Mouse (Mus musculus) forebrain, postnatal 0 days (tissue): ENCODE results near the gene Crebbp. TPM values are rescaled to one million over a fixed set of nuclear protein-coding genes. Genes with fewer than 3 reads are reported as not detected.
"Not testable (repeated sequence)": the region's sequence is repeated elsewhere in the genome, so short reads cannot be mapped to it uniquely, and the experiment has no call there.

Experiments
- ATAC-seq: fragments of 200-750 bp; cut with Nextera tagmentation; 2 replicates; pipeline ENCODE4 v1.8.0; 2017; ENCODE audit warnings: mild to moderate bottlenecking, moderate library complexity
- DNase-seq: peaks from one replicate; pipeline ENCODE4 v3.0.0-alpha.2; 2015
- H3K27ac ChIP-seq: fragments of 300-500 bp; sonication (generic); 2 replicates; pipeline ENCODE4 v1.5.1; 2014; ENCODE audit warnings: low read depth, mild to moderate bottlenecking, antibody characterized with exemption, low read length, moderate library complexity, mixed read lengths
- H3K27me3 ChIP-seq: fragments of 300-500 bp; sonication (generic); 2 replicates; pipeline ENCODE4 v1.6.1; 2014; ENCODE audit warnings: mild to moderate bottlenecking, low read length, mixed read lengths; ENCODE audit not compliant: insufficient read depth
- H3K36me3 ChIP-seq: fragments of 300-500 bp; sonication (generic); 2 replicates; pipeline ENCODE4 v1.6.1; 2014; ENCODE audit warnings: mild to moderate bottlenecking, moderate library complexity; ENCODE audit not compliant: insufficient read depth
- H3K4me1 ChIP-seq: fragments of 300-500 bp; sonication (generic); 2 replicates; pipeline ENCODE4 v1.6.1; 2014; ENCODE audit warnings: antibody characterized with exemption; ENCODE audit not compliant: insufficient read depth
- H3K4me2 ChIP-seq: fragments of 300-500 bp; sonication (generic); 2 replicates; pipeline ENCODE4 v1.6.1; 2014; ENCODE audit warnings: low read depth, mild to moderate bottlenecking, moderate library complexity
- H3K4me3 ChIP-seq: fragments of 300-500 bp; sonication (generic); 2 replicates; pipeline ENCODE4 v1.5.1; 2014; ENCODE audit warnings: low read depth, low read length, mixed read lengths
- H3K9ac ChIP-seq: fragments of 300-500 bp; sonication (generic); 2 replicates; pipeline ENCODE4 v1.6.1; 2014; ENCODE audit warnings: mild to moderate bottlenecking
- H3K9me3 ChIP-seq: fragments of 300-500 bp; sonication (generic); 2 replicates; pipeline ENCODE4 v1.6.1; 2016; ENCODE audit warnings: low read length
- CTCF ChIP-seq: sonication (generic); IDR thresholded peaks from 2 replicates; pipeline ENCODE4 v1.5.1; 2016; ENCODE audit warnings: antibody characterized with exemption, control low read depth, low read depth
- WGBS: fragments of 180-500 bp; shearing (Covaris S2); extraction: QIAGEN DNeasy Blood & Tissue Kit; methylation state at CpG from one replicate; pipeline ENCODE4 v1.1.7; 2014; 5-methylcytosine and 5-hydroxymethylcytosine counted together
- polyA plus RNA-seq: library from polyadenylated mRNA; unstranded; fragments of >200 nt; fragmentation: Nextera tagmentation; extraction: Ambion mirVana; gene quantifications from 2 replicates; pipeline ENCODE4 v1.2.1, GENCODE M21; 2015
- total RNA-seq: library from RNA; depleted of rRNA; stranded (reverse); fragments of >200 nt; gene quantifications from 2 replicates; pipeline ENCODE4 v1.2.3, GENCODE M21; 2014; rRNA removed

Crebbp gene
- total RNA-seq (42.5 and 59.6 TPM in 2 replicates), polyA plus RNA-seq (18.5 and 31.4 TPM in 2 replicates)

DNA sequence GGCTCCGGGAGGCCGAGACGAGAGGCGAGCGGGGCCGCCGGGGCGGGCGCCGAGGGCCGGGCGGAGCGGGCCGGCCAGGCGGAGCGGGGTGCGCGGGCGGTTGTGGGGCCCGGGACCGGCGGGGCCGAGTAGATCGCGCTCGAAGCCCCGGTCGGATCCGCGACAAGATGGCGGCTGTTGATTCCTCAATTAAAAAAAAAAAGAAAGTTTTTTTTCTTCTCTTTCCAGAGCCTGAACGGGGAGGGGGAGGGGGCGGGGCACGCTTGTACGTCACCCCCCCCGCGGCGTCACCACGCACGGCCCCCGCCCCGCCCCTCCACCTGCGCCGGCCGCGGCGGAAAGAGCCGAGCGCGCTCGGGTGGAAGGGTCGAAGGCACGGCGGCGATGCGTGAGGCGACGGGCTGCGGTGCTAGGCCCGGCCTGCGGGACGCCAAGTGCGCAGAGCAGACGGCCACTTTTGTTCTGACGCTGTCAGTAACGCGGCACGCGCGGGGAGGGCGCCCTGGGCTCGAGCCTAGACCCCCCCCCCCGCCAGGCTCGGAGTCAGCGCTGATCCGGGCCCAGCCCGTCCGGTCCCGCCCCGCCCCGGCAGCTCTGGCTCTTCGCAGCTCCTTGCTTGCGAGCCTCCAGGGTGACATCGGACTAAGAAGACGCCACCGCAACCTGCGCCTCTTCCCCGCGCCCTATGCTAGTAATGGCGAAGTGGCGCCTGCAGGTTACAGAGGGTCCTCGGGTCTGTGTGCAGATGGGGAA, at the start of gene Crebbp:
Gene Crebbp (minus strand): TSS at position 199 of the 753 bp plus-strand sequence.
- H3K9me3 ChIP-seq, result no peaks in the 10 kb centered on the region
- H3K27ac ChIP-seq, result peak within 1 kb of the TSS; percentile 100
- peaks cover 20% of the 10 kb centered on the region; the same call in 1 of the 2 replicates for H3K4me1 ChIP-seq
- H3K4me3 ChIP-seq, result peak within 1 kb of the TSS; percentile 77
- no peak for TF ChIP-seq CTCF
- 2% methylated on average over 75 of the region's 92 CpGs for WGBS
- ATAC-seq (peak; percentile 96), DNase-seq (peak; percentile 98)
- no peaks in the 10 kb centered on the region for H3K36me3 ChIP-seq
- peak within 1 kb of the TSS; percentile 86 for H3K4me2 ChIP-seq
- H3K9ac ChIP-seq, result peak within 1 kb of the TSS; percentile 89
- 0 out of 2 replicates have a peak, but pooled peaks cover 2% of the 10 kb centered on the region for H3K27me3 ChIP-seq

DNA sequence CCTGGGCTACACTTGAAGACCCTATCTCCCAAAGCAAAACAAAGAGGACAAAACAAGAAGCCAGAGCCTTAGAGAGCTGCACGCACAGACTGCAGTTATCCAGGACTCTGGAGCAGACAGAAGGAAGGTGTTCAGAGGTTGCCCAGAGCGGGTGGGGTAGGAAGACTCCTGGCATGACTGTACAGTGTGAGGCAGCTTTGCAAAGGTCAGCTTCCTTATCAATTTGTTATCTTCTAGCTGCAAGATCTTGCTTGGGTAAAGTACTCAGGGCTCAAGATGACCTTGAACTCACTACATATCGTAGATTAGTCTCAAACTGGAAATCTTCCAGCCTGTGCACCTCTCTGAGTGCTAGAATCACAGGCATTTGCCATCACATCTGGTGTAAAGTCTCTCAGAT, 49.7 kb upstream of the Crebbp start:
- ATAC-seq, result no peak

DNA sequence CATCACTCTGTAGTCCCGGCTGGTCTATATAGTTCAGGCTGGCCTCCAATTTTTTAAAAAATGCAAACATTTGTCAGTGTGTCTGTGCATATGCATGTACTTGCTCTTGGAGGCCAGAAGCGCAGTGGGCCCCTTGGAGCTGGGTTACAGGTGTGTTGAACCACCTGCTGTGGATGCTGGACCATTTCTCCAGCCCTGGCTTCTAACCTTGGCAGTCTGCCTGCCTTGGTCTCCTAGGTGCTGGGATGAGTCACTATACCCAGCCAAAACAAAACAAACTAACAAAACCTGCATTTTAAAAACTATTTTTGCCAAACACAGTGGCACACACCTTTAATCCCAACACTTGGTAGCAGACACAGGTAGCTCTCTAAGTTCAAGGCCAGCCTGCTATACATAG, 43.7 kb upstream of the Crebbp start:
- WGBS, result 88% methylated on average over 2 of the region's 2 CpGs
- no peak for TF ChIP-seq CTCF
- Histone ChIP-seq H3K4me1 (no peaks in the 10 kb centered on the region), H3K9ac (no peak overlapping the region), H3K4me2 (no peak overlapping the region), H3K36me3 (no peaks in the 10 kb centered on the region), H3K9me3 (no peaks in the 10 kb centered on the region), H3K4me3 (no peak overlapping the region), H3K27me3 (no peaks in the 10 kb centered on the region), H3K27ac (no peak overlapping the region)
- DNase-seq (no peak), ATAC-seq (no peak)

More for the DNA sequence above, 49.7 kb upstream of the Crebbp start:
- H3K4me3 ChIP-seq, result no peak overlapping the region
- no peak overlapping the region for H3K27ac ChIP-seq
- H3K27me3 ChIP-seq, result no peaks in the 10 kb centered on the region
- no peaks in the 10 kb centered on the region for H3K9me3 ChIP-seq
- H3K4me1 ChIP-seq, result no peaks in the 10 kb centered on the region
- H3K36me3 ChIP-seq, result no peaks in the 10 kb centered on the region
- no peak for TF ChIP-seq CTCF
- no peak overlapping the region for H3K4me2 ChIP-seq
- DNase-seq, result no peak
- 85% methylated on average over 3 of the region's 3 CpGs for WGBS
- no peak overlapping the region for H3K9ac ChIP-seq

- TF ChIP-seq CTCF, result no peak
- H3K27ac ChIP-seq, result no peak overlapping the region
- no peaks in the 10 kb centered on the region for H3K27me3 ChIP-seq
- DNase-seq (no peak), ATAC-seq (no peak)
- no peak overlapping the region for H3K4me2 ChIP-seq
- no peak overlapping the region for H3K9ac ChIP-seq
- 0 out of 2 replicates have a peak, but pooled peaks cover 4% of the 10 kb centered on the region for H3K9me3 ChIP-seq
- no peaks in the 10 kb centered on the region for H3K4me1 ChIP-seq
- no peak overlapping the region for H3K4me3 ChIP-seq
- no peaks in the 10 kb centered on the region for H3K36me3 ChIP-seq
- WGBS, result 91% methylated on average over 3 of the region's 3 CpGs
These were observed 35.0 kb upstream of the Crebbp start for GRCm38 (mm10) chr16:4248791-4249190.

- DNase-seq, result not testable (repeated sequence)
These were observed 31.4 kb upstream of the Crebbp start for GRCm38 (mm10) chr16:4245241-4245640.

DNA sequence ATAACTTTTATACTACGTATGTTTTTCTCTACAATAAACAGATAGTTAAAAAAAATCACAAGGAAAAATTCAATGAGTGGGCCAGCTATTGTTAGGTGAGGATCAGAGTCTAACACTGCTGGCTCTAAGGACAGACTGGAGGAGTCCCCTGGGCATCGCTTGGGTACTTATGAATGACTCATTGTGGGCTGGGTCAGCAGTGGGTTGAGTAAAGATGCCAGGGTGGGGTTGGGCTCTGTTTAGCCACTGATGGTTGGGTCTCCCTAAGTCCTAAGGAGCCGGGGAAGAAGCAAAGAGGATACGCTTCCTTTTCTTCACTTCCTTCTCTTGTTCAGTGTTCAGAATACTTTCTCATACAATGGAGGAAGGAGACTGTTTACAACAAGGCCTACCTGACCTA, 22.3 kb upstream of the Crebbp start:
- no peak overlapping the region for H3K9ac ChIP-seq
- no peaks in the 10 kb centered on the region for H3K4me1 ChIP-seq
- WGBS, result 75% methylated on average over 4 of the region's 4 CpGs
- H3K36me3 ChIP-seq, result no peaks in the 10 kb centered on the region
- DNase-seq (no peak), ATAC-seq (no peak)
- H3K27me3 ChIP-seq, result no peaks in the 10 kb centered on the region
- no peaks in the 10 kb centered on the region for H3K9me3 ChIP-seq
- no peak overlapping the region for H3K4me2 ChIP-seq
- H3K27ac ChIP-seq, result no peak overlapping the region
- no peak for TF ChIP-seq CTCF
- no peak overlapping the region for H3K4me3 ChIP-seq

More at GRCm38 (mm10) chr16:4245241-4245640, 31.4 kb upstream of the Crebbp start:
- not testable (repeated sequence) for H3K9ac ChIP-seq, H3K4me1 ChIP-seq, ATAC-seq, H3K9me3 ChIP-seq, H3K27me3 ChIP-seq, H3K27ac ChIP-seq, H3K36me3 ChIP-seq, H3K4me2 ChIP-seq, H3K4me3 ChIP-seq
- 96% methylated on average over 1 of the region's 1 CpGs for WGBS

- Histone ChIP-seq H3K4me1 (no peaks in the 10 kb centered on the region), H3K36me3 (no peaks in the 10 kb centered on the region), H3K27ac (no peak overlapping the region), H3K27me3 (no peaks in the 10 kb centered on the region), H3K9ac (no peak overlapping the region), H3K4me3 (no peak overlapping the region), H3K4me2 (no peak overlapping the region), H3K9me3 (no peaks in the 10 kb centered on the region)
- ATAC-seq (no peak), DNase-seq (no peak)
- TF ChIP-seq CTCF, result no peak
These were observed 21.8 kb upstream of the Crebbp start for GRCm38 (mm10) chr16:4235587-4235986.
